Comparison of ENCODE assay signal across 9 mouse cellular contexts in genomic region chr9:119340212-119340580, GRCm38 (mm10). TPM values are rescaled to one million over a fixed set of nuclear protein-coding genes. Genes with fewer than 3 reads are reported as not detected.
DNase-seq lines count a peak whose midpoint lies in the region; ATAC-seq and TF ChIP-seq lines count a peak whose summit lies in the region.
"Had no signal": no experiment of that assay in that cellular context is flagged by ENCODE, and none has a peak within 500 bp of the region (broad histone marks: within the 10 kb centered on the region; RNA-seq: fewer than 3 reads in every experiment).

No protein-coding gene starts in this region.

- H3K36me3 ChIP-seq in heart, embryonic 14.5 days (ENCODE audit: control insufficient read depth, insufficient read depth, low read length), result peaks cover 34% of the 10 kb centered on the region
- peaks cover 0 to 2% of the 10 kb centered on the region in 2 experiments; a peak in 1 of 4 replicates for H3K36me3 ChIP-seq in MEL (ENCODE audit: control insufficient read depth in 1 of 2, insufficient read depth in 2 of 2, low read length in 2 of 2)
- peaks cover 21% of the 10 kb centered on the region for H3K36me3 ChIP-seq in hindbrain, embryonic 13.5 days
- H3K36me3 ChIP-seq in midbrain, embryonic 12.5 days, result peaks cover 21% of the 10 kb centered on the region

- H3K4me3 ChIP-seq in heart, embryonic 14.5 days (ENCODE audit: control insufficient read depth in 1 of 2, insufficient read depth in 1 of 2, low read depth in 1 of 2, low read length in 2 of 2), result peak overlapping the region; percentile 79 to 89
- H3K4me3 ChIP-seq in MEL (ENCODE audit: control insufficient read depth in 1 of 2, insufficient read depth in 1 of 2, low read depth in 2 of 2, low read length in 2 of 2), result peak overlapping the region; percentile 77 to 92
- peak overlapping the region; percentile 77 for H3K4me3 ChIP-seq in hindbrain, embryonic 13.5 days
- H3K4me3 ChIP-seq in midbrain, embryonic 12.5 days, result peak overlapping the region; percentile 85

- no peak for ATAC-seq in heart, embryonic 14.5 days (ENCODE audit: insufficient number of reproducible peaks, insufficient read depth, low FRiP score, low read depth)
- no peak for ATAC-seq in hindbrain, embryonic 13.5 days (ENCODE audit: low FRiP score)
- no peak for ATAC-seq in midbrain, embryonic 12.5 days (ENCODE audit: low FRiP score, low read depth)

- DNase-seq in heart, adult 8-10 months (ENCODE audit: low spot score), result no peak
- no peak for DNase-seq in MEL (ENCODE audit: low read depth, low spot score)
- DNase-seq in left cerebral cortex, postnatal 10 days (ENCODE audit: extremely low spot score in 1 of 2, low spot score in 2 of 2), result no peak
- no peak for DNase-seq in adrenal gland, postnatal 14 days
- DNase-seq in spleen, adult 18-20 months, result no peak

- peak overlapping the region; percentile 84 for H3K4me2 ChIP-seq in heart, embryonic 14.5 days (ENCODE audit: low read length)
- peak overlapping the region; percentile 77 for H3K4me2 ChIP-seq in hindbrain, embryonic 13.5 days
- H3K4me2 ChIP-seq in midbrain, embryonic 12.5 days (replicated peaks), result peak overlapping the region; percentile 76

- intact Hi-C loops in left cerebral cortex, postnatal 10 days (cut with DNase I), result no loop called here

- peaks cover 9% of the 10 kb centered on the region for H3K79me2 ChIP-seq in MEL (ENCODE audit: control insufficient read depth, insufficient read depth, low read length, poor library complexity)

- H3K9me3 ChIP-seq in heart, embryonic 14.5 days (ENCODE audit: control insufficient read depth, low read length), result no peaks in the 10 kb centered on the region
- H3K9me3 ChIP-seq in MEL (replicated peaks; ENCODE audit: insufficient read depth, low read length), result no peaks in the 10 kb centered on the region
- H3K9me3 ChIP-seq in hindbrain, embryonic 13.5 days, result no peaks in the 10 kb centered on the region
- H3K9me3 ChIP-seq in midbrain, embryonic 12.5 days, result no peaks in the 10 kb centered on the region

- TF ChIP-seq POLR2A in MEL (IDR thresholded peaks at IDR 0.05; ENCODE audit: control insufficient read depth in 1 of 2, insufficient read depth in 1 of 2, low read depth in 1 of 2, low read length in 2 of 2, poor library complexity in 1 of 2), result no peak

- peak overlapping the region; percentile 90 to 94 for H3K27ac ChIP-seq in heart, embryonic 14.5 days (replicated peaks in 1 of 2; ENCODE audit: control insufficient read depth in 1 of 2, insufficient read depth in 1 of 2, low read depth in 2 of 2, low read length in 2 of 2)
- peak overlapping the region; percentile 85 for H3K27ac ChIP-seq in MEL (ENCODE audit: control insufficient read depth, low read depth, low read length)
- peak overlapping the region; percentile 90; the same call in 1 of the 2 replicates for H3K27ac ChIP-seq in hindbrain, embryonic 13.5 days
- H3K27ac ChIP-seq in midbrain, embryonic 12.5 days (replicated peaks), result no peak overlapping the region

- no peak for TF ChIP-seq EP300 in MEL (IDR thresholded peaks at IDR 0.05; ENCODE audit: low read depth in 1 of 2, low read length in 2 of 2)

- no peak for TF ChIP-seq CTCF in MEL (IDR thresholded peaks at IDR 0.05 in 2 of 3, conservative IDR thresholded peaks at IDR 0.05 in 1 of 3; ENCODE audit: control insufficient read depth in 1 of 3, insufficient read depth in 1 of 3, low read depth in 2 of 3, low read length in 3 of 3, poor library complexity in 1 of 3, severe bottlenecking in 1 of 3)

- TF ChIP-seq RAD21 in MEL (IDR thresholded peaks at IDR 0.05; ENCODE audit: low read depth, low read length), result no peak

- H3K4me1 ChIP-seq in heart, embryonic 14.5 days (ENCODE audit: control insufficient read depth in 2 of 2, insufficient read depth in 2 of 2, low read length in 2 of 2), result peaks cover 10 to 15% of the 10 kb centered on the region in 2 experiments
- H3K4me1 ChIP-seq in MEL (ENCODE audit: control insufficient read depth in 1 of 2, insufficient read depth in 2 of 2, low read length in 2 of 2), result peaks cover 0 to 8% of the 10 kb centered on the region in 2 experiments; a peak in 3 of 4 replicates
- peaks cover 40% of the 10 kb centered on the region for H3K4me1 ChIP-seq in hindbrain, embryonic 13.5 days (replicated peaks)
- peaks cover 28% of the 10 kb centered on the region for H3K4me1 ChIP-seq in midbrain, embryonic 12.5 days

- WGBS in heart, embryonic 14.5 days, result 2% methylated on average over 8 of the region's 8 CpGs
- WGBS in hindbrain, embryonic 13.5 days, result 4% methylated on average over 8 of the region's 8 CpGs
- 7% methylated on average over 8 of the region's 8 CpGs for WGBS in midbrain, embryonic 12.5 days

- peak overlapping the region; percentile 82 for H3K9ac ChIP-seq in heart, embryonic 14.5 days (ENCODE audit: low read length)
- H3K9ac ChIP-seq in MEL (ENCODE audit: control insufficient read depth, low read depth, low read length, poor library complexity, severe bottlenecking), result peak overlapping the region; percentile 92
- peak overlapping the region; percentile 66 for H3K9ac ChIP-seq in hindbrain, embryonic 13.5 days
- peak overlapping the region; percentile 56; the same call in 1 of the 2 replicates for H3K9ac ChIP-seq in midbrain, embryonic 12.5 days (replicated peaks)

- no peaks in the 10 kb centered on the region for H3K27me3 ChIP-seq in heart, embryonic 14.5 days (ENCODE audit: control insufficient read depth, insufficient read depth, low read length)
- no peaks in the 10 kb centered on the region for H3K27me3 ChIP-seq in MEL (ENCODE audit: control insufficient read depth in 1 of 2, insufficient read depth in 2 of 2, low read length in 2 of 2)
- H3K27me3 ChIP-seq in hindbrain, embryonic 13.5 days, result peaks cover 30% of the 10 kb centered on the region
- peaks cover 21% of the 10 kb centered on the region for H3K27me3 ChIP-seq in midbrain, embryonic 12.5 days

TF ChIP-seq in MEL, 35 proteins besides CTCF, POLR2A, EP300 and RAD21 (continues in another document):
- TF ChIP-seq MXI1 (IDR thresholded peaks at IDR 0.05; ENCODE audit: low read depth, low read length) (no peak), ZMIZ1 (IDR thresholded peaks at IDR 0.05; ENCODE audit: low read depth, low read length) (no peak), ZNF384 (IDR thresholded peaks at IDR 0.05; ENCODE audit: low read depth, low read length) (no peak), MAX (IDR thresholded peaks at IDR 0.05; ENCODE audit: low read length) (no peak; the same call in 1 of the 2 replicates)

RNA-seq across cellular contexts. Expression of gene Acaa1a, which starts 0.7 kb away (rescaled TPM):
- polyA plus RNA-seq in heart, embryonic 14.5 days (2014; fragmentation: Nextera tagmentation; extraction: Ambion mirVana), result 78.3 and 81.6 TPM in 2 replicates
- 10 to 100 TPM; 75.1 to 88.4 (median 78.0) TPM for total RNA-seq in heart, adult 8-10 months (2022)
- total RNA-seq in MEL (2012; rRNA removed), result 19.5 and 23.1 TPM in 2 replicates
- 10 to 100 TPM in 1 of 2 experiments, not detected in 1; 22.1 TPM for polyA plus RNA-seq in MEL (2012; ENCODE audit: insufficient read depth in 1 of 2, insufficient read length in 2 of 2, low read depth in 1 of 2, low replicate concordance in 2 of 2, missing spikeins in 1 of 2)
- 106 and 110 TPM in 2 replicates for polyA plus RNA-seq in hindbrain, embryonic 13.5 days (2015; fragmentation: Nextera tagmentation; extraction: Ambion mirVana)
- polyA plus RNA-seq in midbrain, embryonic 12.5 days (2016; fragmentation: Nextera tagmentation; extraction: Ambion mirVana), result 79.1 and 82.2 TPM in 2 replicates
- total RNA-seq in left cerebral cortex, postnatal 10 days (2021), result 10 to 100 TPM; 66.2 to 66.5 TPM
- total RNA-seq in adrenal gland, postnatal 14 days (2021), result 106 and 108 TPM in 2 replicates

RNA-seq across cellular contexts. Expression of gene Myd88, which starts 1.0 kb away (rescaled TPM):
- 13.2 and 14.9 TPM in 2 replicates for polyA plus RNA-seq in heart, embryonic 14.5 days (2014; fragmentation: Nextera tagmentation; extraction: Ambion mirVana)
- total RNA-seq in heart, adult 8-10 months (2022), result 10 to 100 TPM; 10.7 to 12.5 (median 11.4) TPM
- 17.8 and 20.7 TPM in 2 replicates for total RNA-seq in MEL (2012; rRNA removed)
- polyA plus RNA-seq in MEL (2012; ENCODE audit: insufficient read depth in 1 of 2, insufficient read length in 2 of 2, low read depth in 1 of 2, low replicate concordance in 2 of 2, missing spikeins in 1 of 2), result 10 to 100 TPM in 1 of 2 experiments, not detected in 1; 39.7 TPM
- 6.1 and 6.2 TPM in 2 replicates for polyA plus RNA-seq in hindbrain, embryonic 13.5 days (2015; fragmentation: Nextera tagmentation; extraction: Ambion mirVana)
- polyA plus RNA-seq in midbrain, embryonic 12.5 days (2016; fragmentation: Nextera tagmentation; extraction: Ambion mirVana), result 5.7 and 6.2 TPM in 2 replicates
- total RNA-seq in left cerebral cortex, postnatal 10 days (2021), result 1 to 10 TPM; 5.0 to 7.2 TPM
- 26.2 and 27.3 TPM in 2 replicates for total RNA-seq in adrenal gland, postnatal 14 days (2021)

RNA-seq across cellular contexts. Expression of gene Xylb, which starts 17.0 kb away (rescaled TPM):
- polyA plus RNA-seq in heart, embryonic 14.5 days (2014; fragmentation: Nextera tagmentation; extraction: Ambion mirVana), result 1.2 and 2.0 TPM in 2 replicates
- total RNA-seq in heart, adult 8-10 months (2022), result under 1 TPM; 0.25 to 0.41 (median 0.39) TPM
- total RNA-seq in MEL (2012; rRNA removed), result 3.8 and 4.3 TPM in 2 replicates
- polyA plus RNA-seq in MEL (2012; ENCODE audit: insufficient read depth in 1 of 2, insufficient read length in 2 of 2, low read depth in 1 of 2, low replicate concordance in 2 of 2, missing spikeins in 1 of 2), result 10 to 100 TPM in 1 of 2 experiments, not detected in 1; 12.9 TPM
- 2.4 and 2.5 TPM in 2 replicates for polyA plus RNA-seq in hindbrain, embryonic 13.5 days (2015; fragmentation: Nextera tagmentation; extraction: Ambion mirVana)
- 5.0 and 5.7 TPM in 2 replicates for polyA plus RNA-seq in midbrain, embryonic 12.5 days (2016; fragmentation: Nextera tagmentation; extraction: Ambion mirVana)
- total RNA-seq in left cerebral cortex, postnatal 10 days (2021), result 1 to 10 TPM; 4.0 to 4.4 TPM
- total RNA-seq in adrenal gland, postnatal 14 days (2021), result 2.0 and 10.6 TPM in 2 replicates

RNA-seq across cellular contexts. Expression of gene Oxsr1, which starts 18.0 kb away (rescaled TPM):
- polyA plus RNA-seq in heart, embryonic 14.5 days (2014; fragmentation: Nextera tagmentation; extraction: Ambion mirVana), result 10.2 and 11.7 TPM in 2 replicates
- total RNA-seq in heart, adult 8-10 months (2022), result 10 to 100 TPM; 52.5 to 63.2 (median 55.3) TPM
- 25.6 and 27.8 TPM in 2 replicates for total RNA-seq in MEL (2012; rRNA removed)
- 100 to 1,000 TPM in 1 of 2 experiments, 10 to 100 TPM in 1; 37.6 to 304 TPM for polyA plus RNA-seq in MEL (2012; ENCODE audit: insufficient read depth in 1 of 2, insufficient read length in 2 of 2, low read depth in 1 of 2, low replicate concordance in 2 of 2, missing spikeins in 1 of 2)
- 11.8 and 13.0 TPM in 2 replicates for polyA plus RNA-seq in hindbrain, embryonic 13.5 days (2015; fragmentation: Nextera tagmentation; extraction: Ambion mirVana)
- polyA plus RNA-seq in midbrain, embryonic 12.5 days (2016; fragmentation: Nextera tagmentation; extraction: Ambion mirVana), result 20.9 and 24.1 TPM in 2 replicates
- total RNA-seq in left cerebral cortex, postnatal 10 days (2021), result 10 to 100 TPM; 41.5 to 42.0 TPM
- 33.8 and 36.5 TPM in 2 replicates for total RNA-seq in adrenal gland, postnatal 14 days (2021)

RNA-seq across cellular contexts. Expression of gene Slc22a14, which starts 25.2 kb away (rescaled TPM):
- polyA plus RNA-seq in heart, embryonic 14.5 days (2014; fragmentation: Nextera tagmentation; extraction: Ambion mirVana), result not detected in 2 replicates
- total RNA-seq in heart, adult 8-10 months (2022), result under 1 TPM in 2 of 4 experiments, not detected in 2; 0.31 to 0.47 TPM
- not detected in 2 replicates for total RNA-seq in MEL (2012; rRNA removed)
- not detected for polyA plus RNA-seq in MEL (2012; ENCODE audit: insufficient read depth in 1 of 2, insufficient read length in 2 of 2, low read depth in 1 of 2, low replicate concordance in 2 of 2, missing spikeins in 1 of 2)
- polyA plus RNA-seq in hindbrain, embryonic 13.5 days (2015; fragmentation: Nextera tagmentation; extraction: Ambion mirVana), result not detected in 2 replicates
- not detected in 2 replicates for polyA plus RNA-seq in midbrain, embryonic 12.5 days (2016; fragmentation: Nextera tagmentation; extraction: Ambion mirVana)
- total RNA-seq in left cerebral cortex, postnatal 10 days (2021), result not detected
- 0.19 TPM in 1 of 2 replicates, not detected in the other for total RNA-seq in adrenal gland, postnatal 14 days (2021)
- total RNA-seq: gastrocnemius, postnatal 4 days had no signal
